Mouse (Mus musculus): ENCODE measurements around the gene Olfr1000.

DNA sequence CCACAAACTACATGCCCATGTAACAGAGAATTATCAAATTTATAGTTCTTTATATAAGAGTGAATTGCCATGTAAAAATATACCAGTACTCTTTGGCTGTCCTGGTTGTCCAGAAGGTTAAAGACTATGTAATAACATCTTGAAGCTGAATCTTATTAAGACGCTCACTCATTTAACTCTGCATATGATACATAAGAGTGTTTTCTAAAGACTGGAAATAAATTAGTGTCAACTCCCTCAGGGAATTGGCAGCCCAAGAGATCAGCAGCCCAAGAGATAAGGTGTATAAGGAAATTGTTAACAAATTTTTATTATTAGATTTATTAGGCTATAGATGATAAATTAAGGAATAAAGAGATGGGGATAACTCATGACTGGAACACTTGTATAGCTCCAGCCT is 38.9 kb upstream of the Olfr1000 start, which contains the start of gene Olfr1002:
- TF ChIP-seq CTCF (IDR thresholded peaks at IDR 0.05; ENCODE audit: low read depth, low read length) (no peak), POLR2A (IDR thresholded peaks at IDR 0.05; ENCODE audit: extremely low read depth, insufficient read depth, low read length) (no peak)

Data from liver, adult 2 months (tissue).